Mouse (Mus musculus) lung, postnatal 0 days (tissue): ENCODE measurements around the gene Gm21060. TPM values are rescaled to one million over a fixed set of nuclear protein-coding genes. Genes with fewer than 3 reads are reported as not detected.
"Not testable (repeated sequence)": the region's sequence is repeated elsewhere in the genome, so short reads cannot be mapped to it uniquely, and the experiment has no call there.

Experiments
- ATAC-seq: fragments of 200-750 bp; cut with Nextera tagmentation; 2 replicates; pipeline ENCODE4 v1.8.0; 2017; ENCODE audit warnings: moderate library complexity
- DNase-seq: peaks from one replicate; pipeline ENCODE4 v3.0.0-alpha.2; 2016; ENCODE audit warnings: low spot score
- H3K27ac ChIP-seq: fragments of 300-500 bp; sonication (generic); 2 replicates; pipeline ENCODE4 v1.5.1; 2014; ENCODE audit warnings: antibody characterized with exemption, mild to moderate bottlenecking, low read length, mixed read lengths
- H3K27me3 ChIP-seq: fragments of 300-500 bp; sonication (generic); replicated peaks from 2 replicates; pipeline ENCODE4 v1.6.1; 2014; ENCODE audit warnings: low read length, mixed read lengths; ENCODE audit not compliant: insufficient read depth
- H3K36me3 ChIP-seq: fragments of 300-500 bp; sonication (generic); 2 replicates; pipeline ENCODE4 v1.6.1; 2014; ENCODE audit warnings: low read length, mixed read lengths; ENCODE audit not compliant: insufficient read depth
- H3K4me1 ChIP-seq: fragments of 300-500 bp; sonication (generic); 2 replicates; pipeline ENCODE4 v1.6.1; 2014; ENCODE audit warnings: antibody characterized with exemption, low read depth, low read length, mixed read lengths; ENCODE audit not compliant: insufficient read depth
- H3K4me2 ChIP-seq: fragments of 300-500 bp; sonication (generic); replicated peaks from 2 replicates; pipeline ENCODE4 v1.6.1; 2014; ENCODE audit warnings: low read depth, mild to moderate bottlenecking, low read length, moderate library complexity, mixed read lengths
- H3K4me3 ChIP-seq: fragments of 300-500 bp; sonication (generic); 2 replicates; pipeline ENCODE4 v1.5.1; 2014; ENCODE audit warnings: low read depth, low read length
- H3K9ac ChIP-seq: fragments of 300-500 bp; sonication (generic); replicated peaks from 2 replicates; pipeline ENCODE4 v1.6.1; 2014; ENCODE audit warnings: low read depth, mild to moderate bottlenecking
- H3K9me3 ChIP-seq: fragments of 300-500 bp; sonication (generic); 2 replicates; pipeline ENCODE4 v1.6.1; 2016; ENCODE audit warnings: low read length, mixed read lengths
- CTCF ChIP-seq: IDR thresholded peaks from 2 replicates; pipeline ENCODE4 v1.5.1; 2016; ENCODE audit warnings: antibody characterized with exemption, mild to moderate bottlenecking
- EP300 ChIP-seq: IDR thresholded peaks from 2 replicates; pipeline ENCODE4 v1.6.1; 2016; ENCODE audit warnings: antibody characterized with exemption, mild to moderate bottlenecking, control low read depth
- WGBS: fragments of 180-500 bp; shearing (Covaris S2); extraction: QIAGEN DNeasy Blood & Tissue Kit; methylation state at CpG from one replicate; pipeline ENCODE4 v1.1.7; 2014; 5-methylcytosine and 5-hydroxymethylcytosine counted together
- polyA plus RNA-seq: library from polyadenylated mRNA; unstranded; fragments of >200 nt; fragmentation: Nextera tagmentation; extraction: Ambion mirVana; gene quantifications from 2 replicates; pipeline ENCODE4 v1.2.1, GENCODE M21; 2015

Gm21060 gene
- polyA plus RNA-seq, 1 experiment from 2014 or later = not detected

DNA sequence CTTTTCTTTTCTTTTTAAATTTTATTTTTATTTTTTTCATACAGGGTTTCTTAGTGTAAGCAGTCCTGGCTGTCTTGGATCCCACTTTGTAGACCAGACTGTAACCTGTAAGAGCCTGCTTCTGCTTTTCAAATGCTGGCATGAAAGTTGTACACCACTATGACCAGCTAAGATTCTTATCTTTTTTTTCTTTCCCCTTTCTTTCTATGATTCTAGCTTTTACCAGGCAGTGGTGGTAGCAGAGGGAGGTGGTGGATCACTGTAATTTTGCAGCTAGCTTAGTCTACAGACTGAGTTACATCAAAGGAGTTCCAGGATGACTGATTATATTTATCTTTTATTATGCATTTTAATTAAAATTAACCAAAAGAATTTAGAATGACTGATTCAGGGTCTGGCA is 31.9 kb downstream of the Gm21060 start:
- no peak for ATAC-seq
- Histone ChIP-seq H3K4me1 (no peaks in the 10 kb centered on the region), H3K4me3 (no peak overlapping the region), H3K36me3 (no peaks in the 10 kb centered on the region), H3K9ac (no peak overlapping the region), H3K9me3 (no peaks in the 10 kb centered on the region), H3K27ac (no peak overlapping the region), H3K4me2 (no peak overlapping the region), H3K27me3 (no peaks in the 10 kb centered on the region)
- no peak for DNase-seq
- TF ChIP-seq CTCF (no peak), EP300 (no peak)

DNA sequence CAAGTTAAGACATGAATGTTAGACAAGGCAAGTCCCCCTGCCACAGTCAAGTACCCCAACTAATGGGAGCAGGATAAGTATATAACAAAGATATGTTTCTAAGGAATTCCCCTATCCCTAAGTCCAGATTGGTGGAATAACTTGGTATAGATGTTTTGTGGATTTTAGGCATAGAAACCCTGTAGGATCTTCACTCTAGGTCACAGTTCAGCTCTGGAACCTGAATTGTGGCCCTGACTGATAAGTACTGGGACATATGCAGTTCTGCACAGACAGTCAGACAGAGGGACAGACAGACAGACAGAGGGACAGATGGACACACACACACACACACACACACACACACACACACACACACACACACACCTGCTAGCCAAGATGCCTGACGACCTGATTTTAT is 32.6 kb downstream of the Gm21060 start:
- DNase-seq = peak; percentile 45
- ATAC-seq = no peak
- Histone ChIP-seq H3K27me3 (no peaks in the 10 kb centered on the region), H3K4me2 (no peak overlapping the region), H3K9ac (no peak overlapping the region), H3K4me3 (no peak overlapping the region), H3K9me3 (no peaks in the 10 kb centered on the region), H3K4me1 (no peaks in the 10 kb centered on the region), H3K27ac (no peak overlapping the region), H3K36me3 (no peaks in the 10 kb centered on the region)
- TF ChIP-seq CTCF = no peak
- no peak for TF ChIP-seq EP300
- 63% methylated on average over 1 of the region's 1 CpGs for WGBS

DNA sequence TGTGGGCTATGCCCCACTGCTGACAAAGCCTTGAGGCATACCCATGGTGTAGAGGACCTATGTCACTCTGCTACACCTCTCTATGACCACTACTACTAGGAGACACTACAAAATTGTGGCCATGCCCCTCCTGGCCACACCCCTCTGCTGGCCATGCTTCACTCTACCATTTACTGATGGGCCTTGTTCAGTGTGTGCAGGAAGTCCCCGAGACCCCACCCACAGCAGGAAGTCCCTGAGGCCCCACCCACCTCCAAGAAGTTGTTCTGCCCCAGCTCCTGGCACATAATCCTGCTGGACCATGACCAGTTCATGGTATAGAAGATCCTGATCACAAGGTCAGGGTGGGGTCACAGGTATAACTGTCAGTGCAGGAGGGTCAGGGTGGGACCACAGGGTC is 35.6 kb downstream of the Gm21060 start:
- Histone ChIP-seq H3K4me2 (no peak overlapping the region), H3K9me3 (no peaks in the 10 kb centered on the region), H3K36me3 (no peaks in the 10 kb centered on the region), H3K27ac (no peak overlapping the region), H3K27me3 (no peaks in the 10 kb centered on the region), H3K4me3 (no peak overlapping the region), H3K9ac (no peak overlapping the region), H3K4me1 (no peaks in the 10 kb centered on the region)
- DNase-seq (no peak), ATAC-seq (no peak)
- TF ChIP-seq EP300 (no peak), CTCF (no peak)
- 85% methylated on average over 1 of the region's 1 CpGs for WGBS

DNA sequence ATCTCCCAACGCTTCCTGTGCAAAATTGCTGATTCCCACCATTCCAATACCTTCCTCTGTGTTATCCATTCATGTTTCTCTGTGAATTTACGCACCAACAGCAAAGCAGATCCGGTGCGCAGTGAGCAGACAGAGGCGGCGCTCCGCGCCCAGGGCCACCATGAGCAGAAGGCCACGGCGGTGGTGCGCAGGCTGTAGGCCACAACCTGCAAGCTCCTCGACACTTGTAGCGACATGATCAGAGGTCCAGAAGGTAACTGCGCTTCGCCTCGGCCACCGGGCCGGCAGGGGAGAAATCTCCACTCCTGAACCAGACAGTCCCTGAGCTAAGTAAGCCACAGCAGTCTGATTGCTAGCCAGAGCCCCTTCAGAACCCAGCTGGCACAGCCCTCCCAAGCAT is 39.1 kb downstream of the Gm21060 start:
- H3K27me3 ChIP-seq = no peaks in the 10 kb centered on the region
- no peak overlapping the region for H3K4me3 ChIP-seq
- no peaks in the 10 kb centered on the region for H3K9me3 ChIP-seq
- DNase-seq = no peak
- H3K4me1 ChIP-seq = no peaks in the 10 kb centered on the region
- WGBS = 87% methylated on average over 18 of the region's 18 CpGs
- H3K27ac ChIP-seq = no peak overlapping the region
- H3K9ac ChIP-seq = no peak overlapping the region
- H3K4me2 ChIP-seq = no peak overlapping the region
- ATAC-seq = no peak
- H3K36me3 ChIP-seq = no peaks in the 10 kb centered on the region
- TF ChIP-seq EP300 = no peak
- TF ChIP-seq CTCF = no peak

DNA sequence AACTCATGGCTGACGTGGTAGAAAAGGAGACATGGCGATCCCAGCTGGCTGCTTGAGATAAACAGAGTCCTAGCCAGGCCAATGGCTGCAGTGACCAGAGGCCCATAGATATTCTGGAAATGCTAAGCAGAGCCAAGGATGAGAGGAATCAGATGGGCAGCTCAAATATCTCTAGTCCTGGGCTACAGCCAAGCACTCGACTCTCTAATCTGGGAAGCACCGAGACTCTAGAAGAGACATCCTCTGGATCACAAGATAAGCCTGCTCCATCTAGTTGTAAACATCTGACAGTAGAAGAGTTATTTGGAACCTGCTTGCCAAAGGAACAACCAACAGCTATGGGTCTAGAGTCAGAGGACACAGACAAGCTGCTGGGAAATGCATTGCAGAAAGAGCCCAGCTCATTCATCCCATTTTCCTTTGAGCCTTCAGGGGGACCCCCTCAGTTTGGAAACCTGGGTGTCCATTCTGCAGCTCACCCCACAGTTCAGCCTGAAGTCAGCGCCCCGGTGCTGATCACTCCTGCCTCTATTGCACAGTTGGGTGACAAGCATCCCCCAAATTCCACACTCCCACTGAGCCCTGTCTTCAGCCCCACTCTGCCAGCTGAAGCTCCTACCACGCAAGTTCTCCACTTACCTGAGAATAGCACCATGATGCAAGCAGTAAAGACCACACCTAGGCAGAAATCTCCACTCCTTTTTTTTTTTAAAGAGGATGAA is 40.5 kb downstream of the Gm21060 start:
- Histone ChIP-seq H3K9ac (no peak overlapping the region), H3K4me1 (no peaks in the 10 kb centered on the region), H3K27ac (no peak overlapping the region), H3K36me3 (no peaks in the 10 kb centered on the region), H3K9me3 (no peaks in the 10 kb centered on the region), H3K4me2 (no peak overlapping the region), H3K4me3 (no peak overlapping the region), H3K27me3 (no peaks in the 10 kb centered on the region)
- TF ChIP-seq EP300 = no peak
- no peak for TF ChIP-seq CTCF
- ATAC-seq = no peak
- WGBS = 71% methylated on average over 7 of the region's 7 CpGs
- no peak for DNase-seq

DNA sequence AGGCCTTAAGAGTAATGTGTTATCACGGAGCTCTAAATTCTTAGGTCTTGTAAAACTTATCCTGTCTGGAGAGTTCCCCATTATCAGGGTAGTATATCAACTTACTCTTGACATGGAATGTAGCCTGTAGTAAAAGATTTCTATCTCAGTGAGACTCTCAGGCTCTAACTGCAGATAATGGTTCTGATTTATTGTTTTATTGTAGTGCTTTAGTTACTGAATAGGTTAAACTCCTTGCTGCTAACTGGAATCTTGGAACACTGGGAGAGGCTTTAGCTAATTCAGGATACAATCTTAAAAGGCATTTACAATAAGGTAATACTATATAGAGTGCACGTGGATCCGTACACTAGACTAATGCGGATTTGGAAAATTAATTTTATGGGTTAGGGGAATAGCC is 49.5 kb downstream of the Gm21060 start:
- DNase-seq, H3K9me3 ChIP-seq, H3K27me3 ChIP-seq, ATAC-seq, H3K27ac ChIP-seq, H3K9ac ChIP-seq, H3K4me3 ChIP-seq, H3K4me2 ChIP-seq, H3K4me1 ChIP-seq, H3K36me3 ChIP-seq: not testable (repeated sequence)
- WGBS = 70% methylated on average over 4 of the region's 4 CpGs

Other genes with a start within 250 kb of the Gm21060 start
- 21.7 and 25.0 TPM in 2 replicates for gene Zfp950, start 156.2 kb downstream of the Gm21060 start, polyA plus RNA-seq
- 0.08 and 0.10 TPM in 2 replicates for gene Gm7102, start 120.8 kb downstream of the Gm21060 start, polyA plus RNA-seq
- not detected in 2 replicates for gene Gm6020, start 113.2 kb downstream of the Gm21060 start, polyA plus RNA-seq
- gene Csf2ra, start 68.6 kb downstream of the Gm21060 start, polyA plus RNA-seq = 18.8 and 21.8 TPM in 2 replicates